Mouse (Mus musculus) limb, embryonic 14.5 days (tissue): ENCODE results near the gene Clcnka. TPM values are rescaled to one million over a fixed set of nuclear protein-coding genes. Genes with fewer than 3 reads are reported as not detected.

Experiments
- ATAC-seq: fragments of 200-750 bp; cut with Nextera tagmentation; 2 replicates; pipeline ENCODE4 v1.8.0; 2017; ENCODE audit warnings: low read depth, moderate number of reproducible peaks, moderate TSS enrichment; ENCODE audit not compliant: low FRiP score
- DNase-seq: peaks from one replicate; pipeline ENCODE4 v3.0.0-alpha.2; 2015; ENCODE audit warnings: low spot score
- H3K27ac ChIP-seq: fragments of 300-500 bp; sonication (generic); replicated peaks from 2 replicates; pipeline ENCODE4 v1.5.1; 2014; ENCODE audit warnings: low read depth, mild to moderate bottlenecking, low read length, moderate library complexity, mixed read lengths
- H3K27me3 ChIP-seq: fragments of 300-500 bp; sonication (generic); 2 replicates; pipeline ENCODE4 v1.6.1; 2014; ENCODE audit warnings: low read length, mixed read lengths; ENCODE audit not compliant: control insufficient read depth, insufficient read depth
- H3K36me3 ChIP-seq: fragments of 300-500 bp; sonication (generic); 2 replicates; pipeline ENCODE4 v1.6.1; 2014; ENCODE audit warnings: mild to moderate bottlenecking, low read length, moderate library complexity, mixed read lengths; ENCODE audit not compliant: control insufficient read depth, insufficient read depth
- H3K4me1 ChIP-seq: fragments of 300-500 bp; sonication (generic); 2 replicates; pipeline ENCODE4 v1.6.1; 2014; ENCODE audit warnings: antibody characterized with exemption, low read length, mixed read lengths; ENCODE audit not compliant: control insufficient read depth, insufficient read depth
- H3K4me2 ChIP-seq: fragments of 300-500 bp; sonication (generic); replicated peaks from 2 replicates; pipeline ENCODE4 v1.6.1; 2014; ENCODE audit warnings: low read depth, mild to moderate bottlenecking, low read length, moderate library complexity; ENCODE audit not compliant: severe bottlenecking
- H3K4me3 ChIP-seq: fragments of 300-500 bp; sonication (generic); replicated peaks from 2 replicates; pipeline ENCODE4 v1.5.1; 2014; ENCODE audit warnings: low read length
- H3K9ac ChIP-seq: fragments of 300-500 bp; sonication (generic); 2 replicates; pipeline ENCODE4 v1.6.1; 2014; ENCODE audit warnings: mild to moderate bottlenecking, low read depth, low read length, moderate library complexity; ENCODE audit not compliant: severe bottlenecking
- H3K9me3 ChIP-seq: fragments of 300-500 bp; sonication (generic); 2 replicates; pipeline ENCODE4 v1.6.1; 2016; ENCODE audit warnings: low read length; ENCODE audit not compliant: control insufficient read depth
- POLR2A ChIP-seq: fragments of 200-500 bp; IDR thresholded peaks from 2 replicates; pipeline ENCODE4 v1.8.0; 2012; ENCODE audit warnings: inconsistent platforms, mild to moderate bottlenecking, moderate library complexity, borderline replicate concordance; ENCODE audit not compliant: insufficient read depth, insufficient read length; ENCODE audit errors: extremely low read depth
- WGBS: fragments of 180-500 bp; shearing (Covaris S2); extraction: QIAGEN DNeasy Blood & Tissue Kit; methylation state at CpG from one replicate; pipeline ENCODE4 v1.1.7; 2014; 5-methylcytosine and 5-hydroxymethylcytosine counted together
- polyA plus RNA-seq, 2 experiments: library from polyadenylated mRNA; depleted of rRNA in 1 of 2; stranded (reverse) in 1 of 2; unstranded in 1 of 2; fragments of >200 nt; fragmentation: Nextera tagmentation in 1 of 2; extraction: Ambion mirVana in 1 of 2; gene quantifications; 2 replicates each; pipeline versions ENCODE4 v1.2.1 to v1.2.3; 2012 to 2014

Clcnka gene
- polyA plus RNA-seq, 2 experiments = 0.61 to 0.75 TPM

GRCm38 (mm10) chr4:141440877-141441276 is 42.4 kb upstream of the Clcnka start:
- H3K9ac ChIP-seq = no peak overlapping the region
- DNase-seq = no peak
- H3K27ac ChIP-seq = no peak overlapping the region
- no peak for TF ChIP-seq POLR2A
- no peak overlapping the region for H3K4me2 ChIP-seq
- no peaks in the 10 kb centered on the region for H3K9me3 ChIP-seq
- no peaks in the 10 kb centered on the region for H3K36me3 ChIP-seq
- no peak overlapping the region for H3K4me3 ChIP-seq
- H3K27me3 ChIP-seq = no peaks in the 10 kb centered on the region
- H3K4me1 ChIP-seq = peaks cover 10% of the 10 kb centered on the region
- ATAC-seq = no peak

DNA sequence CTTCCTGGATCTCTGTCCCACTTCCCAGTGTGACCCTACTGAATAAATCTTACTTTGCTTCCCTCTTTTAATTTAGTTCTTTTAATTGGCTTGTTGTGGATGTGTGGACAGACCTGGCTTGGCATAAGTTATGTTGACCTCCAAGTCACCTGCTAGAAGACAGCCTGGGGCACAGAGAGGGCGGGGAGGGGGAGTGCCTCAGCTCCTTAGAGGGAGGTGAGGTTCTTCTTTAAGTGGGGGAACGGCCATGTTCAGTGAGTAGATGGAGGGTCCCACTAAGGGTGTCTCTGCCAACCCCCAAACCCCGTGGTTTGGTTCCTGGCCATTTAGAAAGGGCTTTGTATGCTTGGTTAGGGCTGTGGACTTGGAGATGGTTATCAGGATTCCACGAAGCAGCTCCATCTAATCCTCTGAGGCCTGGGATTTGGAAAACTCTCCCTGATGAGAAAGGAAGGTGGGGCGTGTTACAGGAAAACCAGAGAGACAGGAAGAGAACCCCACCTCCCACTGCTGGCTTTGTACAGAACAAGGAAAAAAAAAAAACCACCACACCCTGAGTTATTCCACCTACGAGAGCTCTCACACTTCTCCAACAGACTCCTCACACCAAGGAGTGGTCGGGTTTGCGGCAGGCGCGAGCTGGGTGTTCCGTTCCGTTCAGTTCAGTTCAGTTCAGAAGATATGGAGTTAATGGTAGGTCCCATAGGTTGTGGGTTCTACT is 40.7 kb upstream of the Clcnka start:
- WGBS = 80% methylated on average over 12 of the region's 12 CpGs
- no peak for ATAC-seq
- Histone ChIP-seq H3K36me3 (no peaks in the 10 kb centered on the region), H3K4me1 (0 out of 2 replicates have a peak, but pooled peaks cover 2% of the 10 kb centered on the region), H3K4me2 (no peak overlapping the region), H3K27ac (no peak overlapping the region), H3K27me3 (no peaks in the 10 kb centered on the region), H3K9me3 (no peaks in the 10 kb centered on the region), H3K4me3 (no peak overlapping the region), H3K9ac (no peak overlapping the region)
- no peak for DNase-seq
- no peak for TF ChIP-seq POLR2A

GRCm38 (mm10) chr4:141435974-141436373 is 37.5 kb upstream of the Clcnka start, which contains the start of gene Srarp:
TSS of gene Srarp (minus strand) at chr4:141436105.
- no peak within 1 kb of the TSS for H3K4me3 ChIP-seq
- no peak for DNase-seq

DNA sequence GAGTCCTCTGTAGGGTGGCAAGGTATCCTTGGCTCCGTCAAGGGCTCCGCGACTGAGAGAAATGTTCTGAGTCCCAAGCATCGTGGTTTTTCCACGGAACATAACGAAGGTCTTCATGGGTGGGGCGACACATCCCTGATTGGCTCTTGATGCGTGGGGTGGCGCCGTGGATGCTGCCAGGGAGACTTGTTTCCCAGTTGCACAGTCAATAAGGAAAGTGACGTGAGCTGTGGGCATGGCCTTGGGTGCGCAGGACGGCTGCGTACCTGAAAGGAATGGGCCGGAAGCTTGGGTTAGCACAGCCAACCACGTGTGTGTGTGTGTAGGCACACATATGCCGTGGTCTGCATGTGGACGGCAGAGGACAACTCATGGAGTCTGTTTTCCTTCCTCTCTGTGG is 34.7 kb upstream of the Clcnka start:
- H3K27me3 ChIP-seq = no peaks in the 10 kb centered on the region
- WGBS = 85% methylated on average over 18 of the region's 18 CpGs
- H3K4me3 ChIP-seq = no peak overlapping the region
- H3K9ac ChIP-seq = no peak overlapping the region
- ATAC-seq = no peak
- no peak for TF ChIP-seq POLR2A
- no peaks in the 10 kb centered on the region for H3K9me3 ChIP-seq
- no peak for DNase-seq
- no peaks in the 10 kb centered on the region for H3K36me3 ChIP-seq
- H3K4me1 ChIP-seq = no peaks in the 10 kb centered on the region
- no peak overlapping the region for H3K27ac ChIP-seq
- H3K4me2 ChIP-seq = no peak overlapping the region

More at GRCm38 (mm10) chr4:141435974-141436373, 37.5 kb upstream of the Clcnka start, which contains the start of gene Srarp:
- no peak within 1 kb of the TSS for H3K27ac ChIP-seq
- H3K4me2 ChIP-seq = no peak within 1 kb of the TSS
- WGBS = 74% methylated on average over 1 of the region's 1 CpGs
- no peak for ATAC-seq
- H3K27me3 ChIP-seq = no peaks in the 10 kb centered on the region
- H3K36me3 ChIP-seq = no peaks in the 10 kb centered on the region
- no peak for TF ChIP-seq POLR2A
- no peaks in the 10 kb centered on the region for H3K4me1 ChIP-seq
- H3K9me3 ChIP-seq = no peaks in the 10 kb centered on the region
- H3K9ac ChIP-seq = no peak within 1 kb of the TSS

- H3K36me3 ChIP-seq = no peaks in the 10 kb centered on the region
- no peak for TF ChIP-seq POLR2A
- no peaks in the 10 kb centered on the region for H3K4me1 ChIP-seq
- H3K27ac ChIP-seq = no peak overlapping the region
- no peak overlapping the region for H3K4me3 ChIP-seq
- H3K27me3 ChIP-seq = no peaks in the 10 kb centered on the region
- DNase-seq = no peak
- H3K4me2 ChIP-seq = no peak overlapping the region
- 50% methylated on average over 14 of the region's 14 CpGs for WGBS
- no peak for ATAC-seq
- H3K9ac ChIP-seq = no peak overlapping the region
- no peaks in the 10 kb centered on the region for H3K9me3 ChIP-seq
Measured at GRCm38 (mm10) chr4:141432666-141433065, 34.1 kb upstream of the Clcnka start.
